ENCODE assay signal across 8 mouse cellular contexts in genomic region chr16:35156832-35157231, GRCm38 (mm10). TPM values are rescaled to one million over a fixed set of nuclear protein-coding genes. Genes with fewer than 3 reads are reported as not detected.
DNase-seq lines count a peak whose midpoint lies in the region; ATAC-seq and TF ChIP-seq lines count a peak whose summit lies in the region.

No protein-coding gene starts in this region.

- no peak for TF ChIP-seq EP300 in liver, postnatal 0 days (IDR thresholded peaks at IDR 0.05; ENCODE audit: low read depth)

- H3K4me3 ChIP-seq in heart, embryonic 14.5 days (ENCODE audit: control insufficient read depth in 1 of 2, insufficient read depth in 1 of 2, low read depth in 1 of 2, low read length in 2 of 2), result peak overlapping the region; percentile 57 to 72
- H3K4me3 ChIP-seq in ES-E14 (ENCODE audit: insufficient read depth in 1 of 2, low read depth in 1 of 2, low read length in 2 of 2, poor library complexity in 1 of 2, severe bottlenecking in 1 of 2), result peak overlapping the region; percentile 28 to 80; a peak in 2 of 4 replicates
- peak overlapping the region; percentile 80 for H3K4me3 ChIP-seq in forebrain, postnatal 0 days (ENCODE audit: low read depth, low read length)
- no peak overlapping the region for H3K4me3 ChIP-seq in liver, postnatal 0 days (ENCODE audit: low read depth, low read length)

- H3K36me3 ChIP-seq in heart, embryonic 14.5 days (ENCODE audit: control insufficient read depth, insufficient read depth, low read length), result peaks cover 11% of the 10 kb centered on the region; the same call in 1 of the 2 replicates
- H3K36me3 ChIP-seq in ES-E14 (ENCODE audit: control insufficient read depth, insufficient read depth, low read length, poor library complexity, severe bottlenecking), result no peaks in the 10 kb centered on the region
- no peaks in the 10 kb centered on the region for H3K36me3 ChIP-seq in forebrain, postnatal 0 days (ENCODE audit: insufficient read depth)
- H3K36me3 ChIP-seq in liver, postnatal 0 days (replicated peaks; ENCODE audit: insufficient read depth, low read length), result no peaks in the 10 kb centered on the region

- H3K9ac ChIP-seq in heart, embryonic 14.5 days (ENCODE audit: low read length), result peak overlapping the region; percentile 90
- no peak overlapping the region for H3K9ac ChIP-seq in ES-E14 (ENCODE audit: insufficient read depth, low read depth, low read length, poor library complexity, severe bottlenecking)
- H3K9ac ChIP-seq in forebrain, postnatal 0 days, result no peak overlapping the region
- H3K9ac ChIP-seq in liver, postnatal 0 days (replicated peaks), result no peak overlapping the region

- peaks cover 19 to 52% of the 10 kb centered on the region in 2 experiments for H3K4me1 ChIP-seq in heart, embryonic 14.5 days (ENCODE audit: control insufficient read depth in 2 of 2, insufficient read depth in 2 of 2, low read length in 2 of 2)
- H3K4me1 ChIP-seq in ES-E14 (ENCODE audit: control insufficient read depth in 2 of 2, insufficient read depth in 2 of 2, low read length in 2 of 2, poor library complexity in 1 of 2), result peaks cover 0 to 6% of the 10 kb centered on the region in 2 experiments; a peak in 1 of 4 replicates
- H3K4me1 ChIP-seq in forebrain, postnatal 0 days (ENCODE audit: insufficient read depth), result peaks cover 45% of the 10 kb centered on the region
- H3K4me1 ChIP-seq in liver, postnatal 0 days (ENCODE audit: insufficient read depth), result peaks cover 14% of the 10 kb centered on the region

- DNase-seq in heart, adult 9 months (ENCODE audit: low spot score in 2 of 2), result no peak
- no peak for DNase-seq in ES-E14 (ENCODE audit: low read depth, low spot score)
- no peak for DNase-seq in forebrain, postnatal 0 days
- no peak for DNase-seq in liver, postnatal 0 days
- DNase-seq in thymus, postnatal 14 days, result no peak
- DNase-seq in adrenal gland, postnatal 10 days, result no peak
- no peak for DNase-seq in spleen, postnatal 14 days (ENCODE audit: low spot score in 2 of 2)

- peak overlapping the region in 1 of 2 experiments; percentile 48; a peak in 1 of 4 replicates for H3K27ac ChIP-seq in heart, embryonic 14.5 days (replicated peaks in 1 of 2; ENCODE audit: control insufficient read depth in 1 of 2, insufficient read depth in 1 of 2, low read depth in 2 of 2, low read length in 2 of 2)
- no peak overlapping the region for H3K27ac ChIP-seq in ES-E14 (ENCODE audit: insufficient read depth, low read depth, low read length, poor library complexity, severe bottlenecking)
- no peak overlapping the region for H3K27ac ChIP-seq in forebrain, postnatal 0 days (ENCODE audit: low read depth, low read length)
- H3K27ac ChIP-seq in liver, postnatal 0 days (ENCODE audit: low read depth), result no peak overlapping the region

- in situ Hi-C loops in ES-E14 (cut with MboI; ENCODE audit: low sequenced_read_pairs in 2 of 2, unreplicated experiment in 2 of 2), result no loop called here

- no peak for ATAC-seq in heart, embryonic 14.5 days (ENCODE audit: insufficient number of reproducible peaks, insufficient read depth, low FRiP score, low read depth)
- ATAC-seq in forebrain, postnatal 0 days, result no peak
- ATAC-seq in liver, postnatal 0 days, result no peak

- peaks cover 34% of the 10 kb centered on the region for H3K27me3 ChIP-seq in heart, embryonic 14.5 days (ENCODE audit: control insufficient read depth, insufficient read depth, low read length)
- no peaks in the 10 kb centered on the region for H3K27me3 ChIP-seq in forebrain, postnatal 0 days (ENCODE audit: insufficient read depth, low read length)
- peaks cover 77% of the 10 kb centered on the region for H3K27me3 ChIP-seq in liver, postnatal 0 days (ENCODE audit: insufficient read depth, low read length)

- H3K9me3 ChIP-seq in heart, embryonic 14.5 days (ENCODE audit: control insufficient read depth, low read length), result no peaks in the 10 kb centered on the region
- H3K9me3 ChIP-seq in ES-E14 (ENCODE audit: control insufficient read depth, insufficient read depth, low read depth, low read length), result no peaks in the 10 kb centered on the region
- no peaks in the 10 kb centered on the region for H3K9me3 ChIP-seq in forebrain, postnatal 0 days (ENCODE audit: low read length)
- no peaks in the 10 kb centered on the region for H3K9me3 ChIP-seq in liver, postnatal 0 days (ENCODE audit: low read length)

- TF ChIP-seq CTCF in forebrain, postnatal 0 days (IDR thresholded peaks at IDR 0.05; ENCODE audit: low read depth), result no peak
- no peak for TF ChIP-seq CTCF in liver, postnatal 0 days (IDR thresholded peaks at IDR 0.05; ENCODE audit: low read depth)

- 55% methylated on average over 21 of the region's 21 CpGs for WGBS in heart, embryonic 14.5 days
- WGBS in forebrain, postnatal 0 days, result 81% methylated on average over 21 of the region's 21 CpGs
- WGBS in liver, postnatal 0 days (ENCODE audit: insufficient replicate concordance), result 77% methylated on average over 21 of the region's 21 CpGs

- peak overlapping the region; percentile 88 for H3K4me2 ChIP-seq in heart, embryonic 14.5 days (ENCODE audit: low read length)
- peak overlapping the region; percentile 83 for H3K4me2 ChIP-seq in forebrain, postnatal 0 days (ENCODE audit: low read depth)
- 0 out of 2 replicates have a peak overlapping the region, but pooled peaks have one; percentile 13 for H3K4me2 ChIP-seq in liver, postnatal 0 days (ENCODE audit: low read depth, low read length)

TF ChIP-seq in ES-E14, 5 proteins besides CTCF, POLR2A, EP300 and RAD21:
- TF ChIP-seq HCFC1 (IDR thresholded peaks at IDR 0.05; ENCODE audit: borderline replicate concordance, insufficient read depth, low read length) (no peak), ZC3H11A (IDR thresholded peaks at IDR 0.05; ENCODE audit: borderline replicate concordance, low read depth, low read length) (no peak), MAFK (IDR thresholded peaks at IDR 0.05; ENCODE audit: insufficient read depth, low read depth, low read length) (no peak), ZNF384 (IDR thresholded peaks at IDR 0.05; ENCODE audit: low read depth, low read length) (no peak)

RNA-seq across cellular contexts. Expression of gene Adcy5, which starts 2.2 kb away (rescaled TPM):
- polyA plus RNA-seq in heart, embryonic 14.5 days (2014; fragmentation: Nextera tagmentation; extraction: Ambion mirVana), result 11.4 and 12.2 TPM in 2 replicates
- total RNA-seq in ES-E14 (2012; rRNA removed), result 0.85 and 1.3 TPM in 2 replicates
- total RNA-seq in forebrain, postnatal 0 days (2014; rRNA removed), result 52.7 and 57.8 TPM in 2 replicates
- 5.8 and 7.0 TPM in 2 replicates for polyA plus RNA-seq in forebrain, postnatal 0 days (2015; fragmentation: Nextera tagmentation; extraction: Ambion mirVana)
- polyA plus RNA-seq in liver, postnatal 0 days (2015; fragmentation: Nextera tagmentation; extraction: Ambion mirVana), result 0.28 and 0.39 TPM in 2 replicates
- 1 to 10 TPM; 6.6 to 9.0 TPM for total RNA-seq in adrenal gland, postnatal 10 days (2021)

Comparison
In these comparisons a context has a peak if more than half of its experiments do, and no peak if none do; other contexts are left out.
1. H3K4me2 ChIP-seq: peak in every context shown above with its lines; median percentile 88 in heart, embryonic 14.5 days; 83 in forebrain, postnatal 0 days; 13 in liver, postnatal 0 days.